Mouse (Mus musculus): ENCODE data around the gene Krt34.

Krt34 gene

DNA sequence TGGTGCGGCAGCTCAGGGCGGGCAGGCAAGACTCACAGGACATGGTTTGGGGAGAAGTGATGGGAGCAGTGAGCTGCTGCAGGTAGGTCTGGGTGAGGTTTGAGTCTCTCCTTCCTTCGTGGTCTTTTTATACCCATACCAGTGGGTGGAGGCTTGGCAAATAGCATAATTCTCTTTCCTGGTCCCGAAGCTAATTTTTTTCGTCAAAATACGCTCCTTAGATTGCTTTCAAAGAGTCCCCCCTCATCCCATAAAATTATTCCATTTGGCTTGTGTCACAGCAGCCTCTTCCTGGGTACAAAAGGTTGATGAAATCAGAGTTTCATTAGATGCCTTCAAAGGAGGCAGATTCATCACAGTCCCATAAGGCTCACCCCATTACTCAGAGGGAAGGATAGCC is at the start of gene Krt34:
Gene Krt34 (minus strand): TSS at position 101 of the 400 bp plus-strand sequence.
- no peak for DNase-seq (ENCODE audit: low spot score)

DNA sequence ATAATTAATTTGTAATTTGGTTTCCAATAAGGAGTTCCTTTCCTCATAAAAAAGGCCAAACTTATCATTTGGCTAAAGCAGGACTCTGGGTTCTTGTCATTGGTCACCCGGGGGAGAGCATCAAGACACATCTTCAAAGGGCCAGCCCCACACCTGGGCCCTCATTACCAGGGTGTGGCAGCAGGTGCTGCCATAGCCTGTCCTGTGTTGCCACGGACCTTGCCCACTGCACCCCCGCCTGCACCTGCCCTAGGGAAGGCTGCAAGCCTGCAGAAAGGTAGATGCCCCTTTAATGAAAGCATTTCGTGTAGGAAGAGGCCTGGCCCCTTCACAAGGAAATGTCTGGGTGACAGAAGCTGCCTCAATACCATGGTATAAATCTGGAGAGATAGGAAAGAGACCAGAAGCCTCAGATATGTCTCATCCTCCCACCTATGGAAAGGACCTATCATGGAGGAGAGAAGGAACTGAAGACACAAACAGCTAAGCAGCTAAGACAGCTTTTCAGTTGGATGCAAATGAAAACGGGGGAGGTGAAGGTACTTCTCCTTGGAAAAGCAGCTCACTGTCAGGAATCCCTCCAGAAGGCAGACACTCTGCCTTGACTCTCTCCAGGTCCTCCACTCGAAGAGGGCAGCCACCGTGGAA is 47.1 kb upstream of the Krt34 start:
- no peak for DNase-seq (ENCODE audit: low spot score)

DNA sequence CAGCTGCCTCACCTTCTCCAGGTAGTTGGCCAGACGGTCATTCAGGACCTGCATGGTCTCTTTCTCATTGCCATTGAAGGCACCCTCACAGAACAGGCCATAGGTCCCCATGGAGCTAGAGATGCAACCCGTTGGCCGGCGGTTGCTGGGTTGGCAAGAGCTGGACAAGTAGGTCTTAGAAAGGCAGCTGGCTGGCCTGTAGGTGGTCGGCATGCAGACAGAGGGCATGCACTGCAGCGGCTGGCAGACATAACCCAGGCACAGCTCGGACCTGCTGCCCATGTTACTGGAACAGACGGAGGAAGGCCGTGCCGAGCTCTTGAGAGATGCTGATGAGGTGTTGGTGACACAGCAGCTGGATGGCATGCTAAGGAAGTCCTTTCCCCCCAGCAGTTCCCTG is 46.5 kb upstream of the Krt34 start, which contains the start of gene Krt32:
Gene Krt32 (minus strand): TSS at position 366 of the 400 bp plus-strand sequence.
- DNase-seq (ENCODE audit: low spot score), result no peak

DNA sequence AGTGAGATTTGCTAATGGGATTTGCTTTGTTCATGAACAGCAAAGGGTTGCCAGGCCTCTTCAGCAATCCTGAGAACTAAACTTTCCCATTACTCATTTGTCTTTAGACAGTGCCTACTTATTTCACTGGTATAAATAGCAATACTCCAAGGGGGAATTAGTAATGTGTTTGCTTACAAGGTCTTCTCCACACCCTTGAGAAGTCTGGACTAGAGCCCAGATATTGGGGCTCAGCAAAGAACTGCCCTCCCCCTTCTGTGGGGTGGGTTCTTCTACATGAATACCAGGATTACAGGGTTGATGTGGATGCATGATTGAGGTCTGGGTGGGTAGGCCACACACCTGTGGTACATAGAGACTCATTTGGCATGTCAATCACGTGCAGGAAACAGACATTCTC is 32.5 kb upstream of the Krt34 start:
- no peak for DNase-seq (ENCODE audit: low spot score)

DNA sequence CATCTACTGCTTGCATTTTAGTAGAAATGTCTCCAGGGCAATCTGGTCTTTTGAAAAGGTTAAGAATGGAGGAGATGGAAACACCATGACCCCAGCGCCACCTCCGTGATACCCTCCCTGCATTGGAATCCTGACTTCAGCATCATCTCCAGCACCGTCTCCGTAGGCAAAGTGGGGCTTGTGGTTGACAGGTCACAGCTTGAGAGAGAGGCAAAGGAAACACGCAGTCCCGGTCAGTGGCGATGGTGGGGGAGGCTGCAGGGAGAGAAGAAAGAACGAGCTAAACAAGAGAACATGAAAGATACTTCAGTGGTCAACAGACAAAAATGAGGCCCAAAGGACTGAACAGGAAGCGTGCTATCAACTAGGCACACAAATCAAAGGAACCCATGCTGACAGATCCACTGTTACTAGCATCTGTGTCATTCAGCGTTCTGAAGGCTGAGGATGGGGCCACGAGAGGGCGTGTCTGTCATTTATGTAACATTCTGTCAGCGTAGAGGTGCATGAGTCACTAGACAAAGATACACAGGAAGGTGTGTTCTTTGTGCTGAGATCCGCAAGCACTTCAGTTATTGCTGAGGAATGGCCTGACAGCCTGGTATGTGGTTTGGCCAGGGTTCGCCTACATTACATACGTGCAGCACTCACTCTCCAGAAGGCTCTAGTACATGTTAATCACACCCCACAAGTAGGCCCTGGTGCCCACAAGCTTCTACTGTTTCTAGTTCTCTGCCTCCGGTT is 26.1 kb upstream of the Krt34 start:
- no peak for DNase-seq (ENCODE audit: low spot score)

GRCm38 (mm10) chr11:100066236-100067010 is 25.1 kb upstream of the Krt34 start:
- no peak for DNase-seq (ENCODE audit: low spot score)

DNA sequence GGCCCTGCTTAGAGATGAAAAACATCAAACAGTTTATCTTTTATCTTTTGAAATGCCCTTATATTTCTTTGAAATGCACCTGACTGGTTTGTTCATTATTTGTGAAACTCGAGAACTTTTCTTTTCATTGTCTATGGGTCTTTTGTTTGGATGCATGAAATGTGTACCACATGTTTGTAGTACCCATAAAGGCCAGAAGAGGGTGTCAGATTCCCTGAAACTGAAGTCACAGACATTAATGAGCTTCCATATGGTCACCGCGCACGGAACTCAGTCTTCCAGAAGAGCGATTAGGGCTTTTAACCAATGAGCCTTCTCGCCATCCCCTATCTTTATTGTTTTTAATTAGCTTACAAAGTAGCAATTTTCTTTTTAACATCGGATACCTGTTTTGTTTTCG is 17.5 kb upstream of the Krt34 start:
- DNase-seq (ENCODE audit: low spot score), result no peak

- no peak for DNase-seq (ENCODE audit: low spot score)
These were observed 14.6 kb upstream of the Krt34 start for GRCm38 (mm10) chr11:100055686-100056655.

- no peak for DNase-seq (ENCODE audit: low spot score)
These were observed 9.1 kb upstream of the Krt34 start, which contains the start of gene Krt31 for GRCm38 (mm10) chr11:100050451-100050850. Gene Krt31, minus strand, starts transcription at chr11:100050551.

DNA sequence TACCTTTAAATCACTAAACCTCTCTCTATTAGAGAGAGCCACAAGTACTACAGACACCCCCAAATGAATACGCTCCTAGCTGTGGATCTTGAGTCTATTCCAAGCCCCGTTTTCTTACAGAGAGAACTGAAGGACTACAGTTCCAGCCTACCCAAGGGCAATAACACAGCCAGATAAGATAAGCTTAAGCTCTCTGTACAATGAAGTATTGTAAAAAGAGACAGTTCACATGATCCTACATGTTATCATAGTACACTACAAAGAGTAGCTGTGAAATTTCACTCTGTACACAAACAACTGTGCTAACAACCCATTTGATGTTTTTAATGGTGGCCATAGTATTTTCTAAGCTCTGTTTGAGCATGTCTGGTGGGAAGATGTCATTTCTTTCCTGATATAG is 5.8 kb upstream of the Krt34 start:
- DNase-seq (ENCODE audit: low spot score), result no peak

- DNase-seq (ENCODE audit: low spot score), result no peak
These were observed 5.0 kb upstream of the Krt34 start for GRCm38 (mm10) chr11:100046303-100046866.

- DNase-seq (ENCODE audit: low spot score), result no peak
These were observed 11.6 kb downstream of the Krt34 start, which contains the start of gene Krt33b for GRCm38 (mm10) chr11:100029768-100030167. Gene Krt33b, minus strand, starts transcription at chr11:100029868.

DNA sequence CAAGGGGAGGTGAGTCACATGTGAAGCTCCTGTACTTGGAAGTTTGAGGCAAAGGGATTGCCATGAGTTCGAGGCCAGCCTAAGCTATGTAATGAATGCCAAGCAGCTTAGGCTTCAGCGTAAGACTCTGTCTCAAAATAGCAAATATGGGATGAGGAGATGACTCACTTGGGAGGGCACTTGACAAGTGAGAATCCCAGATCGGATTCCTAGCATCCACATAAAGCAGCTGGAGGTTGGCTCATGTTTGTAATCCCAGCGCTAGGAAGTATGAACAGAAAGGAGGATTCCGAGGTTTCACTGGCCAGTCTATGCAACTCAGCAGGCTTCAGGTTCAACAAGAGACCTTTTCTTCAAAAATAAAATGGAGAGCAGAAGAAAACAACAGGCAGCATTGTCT is 19.9 kb downstream of the Krt34 start:
- DNase-seq (ENCODE audit: low spot score), result no peak

GRCm38 (mm10) chr11:100019466-100019865 is 21.9 kb downstream of the Krt34 start:
- DNase-seq (ENCODE audit: low spot score), result no peak

GRCm38 (mm10) chr11:100016112-100016511 is 25.2 kb downstream of the Krt34 start, which contains the start of gene Krt33a:
Gene Krt33a, minus strand, starts transcription at chr11:100016212.
- no peak for DNase-seq (ENCODE audit: low spot score)

- no peak for DNase-seq (ENCODE audit: low spot score)
These were observed 27.6 kb downstream of the Krt34 start for GRCm38 (mm10) chr11:100013691-100014171.

DNA sequence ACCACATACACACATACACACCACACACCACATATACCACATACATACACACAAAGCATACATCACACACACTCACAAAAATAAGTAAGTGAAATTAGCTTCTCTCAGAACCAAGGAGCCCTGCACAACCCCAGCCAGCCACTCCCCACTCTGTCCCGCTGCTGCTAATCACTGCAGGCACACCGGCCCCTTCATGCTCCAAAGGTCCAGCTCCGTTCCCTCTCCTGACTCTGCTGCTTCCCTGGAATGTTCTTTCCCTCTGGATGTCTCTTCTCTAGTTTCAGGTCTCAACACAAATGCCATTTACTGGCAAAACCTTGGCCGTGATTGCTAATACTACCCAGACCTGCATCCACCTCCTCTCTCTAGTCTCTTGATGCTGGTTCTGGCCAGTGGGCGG is 30.7 kb downstream of the Krt34 start:
- DNase-seq (ENCODE audit: low spot score), result no peak

DNA sequence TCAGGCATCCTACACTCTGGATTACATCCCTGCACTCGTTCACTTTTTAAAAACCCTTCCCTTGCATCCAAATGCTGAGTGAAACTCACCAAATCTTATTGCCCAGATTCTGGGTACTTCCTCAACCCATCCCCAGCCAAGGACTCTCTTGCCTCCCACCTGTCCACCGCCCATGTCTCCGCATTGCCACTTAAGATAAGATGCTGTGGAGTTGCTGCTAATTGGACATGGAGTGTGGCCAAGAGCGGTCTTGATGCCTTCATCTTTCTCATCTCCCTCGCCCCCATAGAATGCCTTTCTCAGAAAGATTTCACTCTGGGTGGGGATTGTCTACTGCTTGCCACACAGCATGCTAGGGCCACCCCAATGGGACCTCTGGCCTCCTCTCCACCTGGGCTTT is 33.0 kb downstream of the Krt34 start:
- no peak for DNase-seq (ENCODE audit: low spot score)

DNA sequence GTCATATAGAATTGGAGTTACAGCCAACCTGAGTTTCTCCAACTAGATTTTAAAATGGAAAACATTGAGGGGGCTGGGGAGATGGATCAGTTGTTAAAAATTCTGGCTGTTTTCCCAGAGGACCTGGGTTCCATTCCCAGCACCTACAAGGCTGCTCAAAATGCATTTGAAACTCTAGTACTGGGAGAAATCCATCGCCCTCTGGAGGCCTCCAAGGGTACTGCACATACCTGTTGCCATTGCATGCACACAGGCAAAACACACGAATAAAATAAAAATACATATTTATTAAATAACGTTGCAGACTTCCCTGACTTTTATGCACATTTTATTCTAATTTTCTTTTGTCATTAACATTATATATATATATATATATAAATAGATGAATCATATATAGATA is 34.7 kb downstream of the Krt34 start:
- DNase-seq (ENCODE audit: low spot score), result no peak

DNA sequence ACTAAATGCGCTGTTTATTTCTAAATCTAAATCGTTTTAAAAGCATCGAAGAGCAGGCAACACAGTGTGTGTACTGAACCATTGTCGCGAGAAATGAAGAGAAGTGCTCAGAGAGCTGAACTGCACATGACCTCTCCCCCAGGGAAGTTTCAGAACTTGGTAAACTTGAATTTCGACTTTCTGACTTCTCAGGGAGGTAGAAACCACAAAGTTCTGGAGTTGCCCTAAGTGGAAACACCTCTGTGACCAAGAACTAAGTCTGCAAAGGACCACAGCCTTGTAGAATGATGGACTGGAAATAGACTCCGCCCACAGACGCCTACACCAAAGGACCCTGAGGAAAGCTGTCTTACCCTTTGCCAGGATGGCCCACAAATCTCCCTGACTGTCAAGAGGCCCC is 35.4 kb downstream of the Krt34 start:
- no peak for DNase-seq (ENCODE audit: low spot score)

GRCm38 (mm10) chr11:100004846-100005245 is 36.5 kb downstream of the Krt34 start:
- DNase-seq (ENCODE audit: low spot score), result no peak
